Comparison of ENCODE assay signal across 14 mouse cellular contexts in the genomic region with DNA sequence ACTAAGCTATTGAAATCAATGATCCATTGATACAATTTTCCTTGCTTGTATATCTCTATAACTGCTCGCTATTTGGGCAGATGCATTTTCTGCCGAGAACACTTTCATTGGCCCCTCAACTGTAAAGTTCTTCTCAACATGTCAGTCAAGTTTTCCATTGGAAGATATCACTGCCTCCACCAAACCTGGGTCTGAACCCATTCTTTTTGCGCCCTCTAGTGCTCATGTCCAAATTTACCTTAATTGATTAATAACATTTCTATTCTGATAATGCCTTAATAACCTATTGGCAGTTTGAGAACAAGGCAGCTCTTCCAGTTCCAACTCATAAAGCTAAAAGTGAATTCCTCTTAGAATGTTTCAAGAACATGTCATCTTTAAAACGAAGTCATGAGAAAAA.
DNase-seq lines count a peak whose midpoint lies in the region; ATAC-seq and TF ChIP-seq lines count a peak whose summit lies in the region.
"Had no signal": no experiment of that assay in that cellular context is flagged by ENCODE, and none has a peak within 500 bp of the region (broad histone marks: within the 10 kb centered on the region; RNA-seq: fewer than 3 reads in every experiment).

No protein-coding gene starts in this region.

- no peaks in the 10 kb centered on the region for H3K27me3 ChIP-seq in heart, postnatal 0 days (ENCODE audit: control insufficient read depth, insufficient read depth, low read length)
- no peaks in the 10 kb centered on the region for H3K27me3 ChIP-seq in lung, postnatal 0 days (replicated peaks; ENCODE audit: insufficient read depth, low read length)
- H3K27me3 ChIP-seq: embryonic facial prominence, embryonic 15.5 days; kidney, embryonic 15.5 days; neural tube, embryonic 13.5 days had no signal

- ATAC-seq in heart, postnatal 0 days (ENCODE audit: insufficient read depth, low read depth): no peak
- no peak for ATAC-seq in lung, postnatal 0 days
- no peak for ATAC-seq in monocyte, adult 5-6 weeks (replicated peaks; ENCODE audit: insufficient number of reproducible peaks, low FRiP score, low TSS enrichment, poor library complexity, severe bottlenecking)

- 36% methylated on average over 4 of the region's 4 CpGs for WGBS in heart, postnatal 0 days
- 40% methylated on average over 4 of the region's 4 CpGs for WGBS in lung, postnatal 0 days

- TF ChIP-seq CTCF in heart, postnatal 0 days (IDR thresholded peaks at IDR 0.05; ENCODE audit: low read depth): peak; percentile 56
- peak; percentile 43 for TF ChIP-seq CTCF in lung, postnatal 0 days (IDR thresholded peaks at IDR 0.05)

- H3K4me2 ChIP-seq in heart, postnatal 0 days (ENCODE audit: low read depth, low read length): no peak overlapping the region
- H3K4me2 ChIP-seq in lung, postnatal 0 days (replicated peaks; ENCODE audit: low read depth, low read length): no peak overlapping the region
- H3K4me2 ChIP-seq: embryonic facial prominence, embryonic 15.5 days; kidney, embryonic 15.5 days; neural tube, embryonic 13.5 days had no signal

- no peaks in the 10 kb centered on the region for H3K4me1 ChIP-seq in heart, postnatal 0 days (ENCODE audit: control insufficient read depth, insufficient read depth)
- H3K4me1 ChIP-seq in lung, postnatal 0 days (ENCODE audit: insufficient read depth, low read depth, low read length): no peaks in the 10 kb centered on the region
- H3K4me1 ChIP-seq: embryonic facial prominence, embryonic 15.5 days; kidney, embryonic 15.5 days; neural tube, embryonic 13.5 days had no signal

- no peaks in the 10 kb centered on the region for H3K9me3 ChIP-seq in heart, postnatal 0 days (replicated peaks; ENCODE audit: control insufficient read depth, low read length)
- H3K9me3 ChIP-seq in lung, postnatal 0 days (ENCODE audit: low read length): no peaks in the 10 kb centered on the region
- H3K9me3 ChIP-seq: embryonic facial prominence, embryonic 15.5 days; G1E; kidney, embryonic 15.5 days; neural tube, embryonic 13.5 days had no signal

- H3K4me3 ChIP-seq in heart, postnatal 0 days (ENCODE audit: low read depth, low read length): no peak overlapping the region
- no peak overlapping the region for H3K4me3 ChIP-seq in lung, postnatal 0 days (ENCODE audit: low read depth, low read length)
- H3K4me3 ChIP-seq: embryonic facial prominence, embryonic 15.5 days; kidney, embryonic 15.5 days; neural tube, embryonic 13.5 days had no signal

- no peak for TF ChIP-seq EP300 in heart, postnatal 0 days (IDR thresholded peaks at IDR 0.05; ENCODE audit: low read depth)
- TF ChIP-seq EP300 in lung, postnatal 0 days (IDR thresholded peaks at IDR 0.05): no peak

- H3K36me3 ChIP-seq in heart, postnatal 0 days (replicated peaks; ENCODE audit: control insufficient read depth, insufficient read depth, low read length): no peaks in the 10 kb centered on the region
- H3K36me3 ChIP-seq in lung, postnatal 0 days (ENCODE audit: insufficient read depth, low read length): no peaks in the 10 kb centered on the region
- H3K36me3 ChIP-seq: embryonic facial prominence, embryonic 15.5 days; G1E; kidney, embryonic 15.5 days; neural tube, embryonic 13.5 days had no signal

- H3K9ac ChIP-seq in heart, postnatal 0 days (replicated peaks; ENCODE audit: low read depth, low read length): no peak overlapping the region
- H3K9ac ChIP-seq in lung, postnatal 0 days (replicated peaks; ENCODE audit: low read depth): no peak overlapping the region
- H3K9ac ChIP-seq: embryonic facial prominence, embryonic 15.5 days; kidney, embryonic 15.5 days; neural tube, embryonic 13.5 days had no signal

- no peak overlapping the region for H3K27ac ChIP-seq in heart, postnatal 0 days (ENCODE audit: low read depth)
- no peak overlapping the region for H3K27ac ChIP-seq in lung, postnatal 0 days (ENCODE audit: low read length)
- H3K27ac ChIP-seq: embryonic facial prominence, embryonic 15.5 days; kidney, embryonic 15.5 days; neural tube, embryonic 13.5 days had no signal

- no peak for DNase-seq in heart, postnatal 0 days (ENCODE audit: low spot score)
- no peak for DNase-seq in heart, adult 8-10 months (ENCODE audit: low spot score)
- DNase-seq in lung, postnatal 0 days (ENCODE audit: low spot score): no peak
- DNase-seq in lung, postnatal 4 days: no peak
- peak; percentile 14 for DNase-seq in ZHBTc4 (ENCODE audit: low read depth, low spot score)
- peak; percentile 65 for DNase-seq in retina, embryonic 14.5 days (ENCODE audit: low spot score)
- DNase-seq in kidney, postnatal 4 days: no peak
- DNase-seq: lung, postnatal 36 days; thymus, adult 18-20 months had no signal

Comparison
In these comparisons a context has a peak if more than half of its experiments do, and no peak if none do; other contexts are left out.
1. DNase-seq: peak in ZHBTc4 (single experiment) and retina, embryonic 14.5 days (single experiment); none in heart, postnatal 0 days (single experiment), heart, adult 8-10 months (single experiment), lung, postnatal 0 days (single experiment), lung, postnatal 4 days (0 of 2) and kidney, postnatal 4 days (0 of 2).